Mouse (Mus musculus): ENCODE measurements around the gene Asxl2. TPM values are rescaled to one million over a fixed set of nuclear protein-coding genes. Genes with fewer than 3 reads are reported as not detected.
"Not testable (repeated sequence)": the region's sequence is repeated elsewhere in the genome, so short reads cannot be mapped to it uniquely, and the experiment has no call there.

Asxl2 gene
- polyA plus RNA-seq, 1 experiment from 2014 or later = 8.5 TPM

DNA sequence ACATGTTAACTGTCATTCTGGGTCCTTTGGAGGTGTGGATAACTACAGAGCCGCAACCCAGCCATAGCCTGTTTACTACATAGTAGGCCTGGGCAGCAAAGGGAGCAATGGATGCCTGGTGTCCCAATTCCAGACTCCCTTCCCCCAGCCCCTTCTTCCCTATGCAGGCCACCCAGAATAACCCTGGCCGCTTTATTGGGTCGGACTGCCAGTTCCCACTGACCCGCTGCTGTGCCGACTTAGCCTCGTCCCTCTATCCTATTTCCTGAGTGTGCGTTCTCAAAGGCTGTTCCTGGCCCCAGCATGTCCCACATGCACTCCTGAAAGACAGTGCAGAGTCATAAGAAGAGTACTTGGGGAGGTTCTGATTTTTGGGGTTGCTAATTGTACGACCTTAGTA is 29.7 kb upstream of the Asxl2 start:
- Histone ChIP-seq H3K27ac (ENCODE audit: low read length) (no peak overlapping the region), H3K4me1 (ENCODE audit: insufficient read depth, low read depth, low read length) (no peaks in the 10 kb centered on the region), H3K4me2 (replicated peaks; ENCODE audit: low read depth, low read length) (no peak overlapping the region), H3K27me3 (replicated peaks; ENCODE audit: insufficient read depth, low read length) (no peaks in the 10 kb centered on the region), H3K4me3 (ENCODE audit: low read depth, low read length) (no peak overlapping the region), H3K36me3 (ENCODE audit: insufficient read depth, low read length) (no peaks in the 10 kb centered on the region), H3K9ac (replicated peaks; ENCODE audit: low read depth) (no peak overlapping the region), H3K9me3 (ENCODE audit: low read length) (no peaks in the 10 kb centered on the region)
- ATAC-seq = no peak
- WGBS = 92% methylated on average over 8 of the region's 8 CpGs
- DNase-seq (ENCODE audit: low spot score) = no peak
- no peak for TF ChIP-seq EP300 (IDR thresholded peaks at IDR 0.05)
- TF ChIP-seq CTCF (IDR thresholded peaks at IDR 0.05) = no peak

DNA sequence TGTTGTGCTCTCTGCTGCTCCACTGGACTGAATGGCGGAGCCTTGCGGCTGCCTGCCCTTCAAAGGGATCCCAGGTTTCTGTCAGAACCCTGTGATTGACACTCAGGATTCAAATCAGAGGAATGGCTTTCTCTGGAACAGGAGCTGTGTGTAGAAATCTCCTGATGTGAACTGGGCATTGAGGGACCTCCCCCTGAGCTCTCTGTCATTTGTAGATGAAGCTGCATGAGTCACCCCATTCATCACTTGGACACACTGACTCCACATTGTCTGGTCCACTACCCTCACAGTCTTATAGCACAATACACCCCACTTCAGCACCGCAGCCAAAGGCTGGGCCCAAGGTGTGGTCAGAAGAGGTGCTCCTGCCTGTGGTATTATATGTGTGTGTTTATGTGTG is 21.0 kb upstream of the Asxl2 start:
- not testable (repeated sequence) for H3K27ac ChIP-seq (ENCODE audit: low read length); H3K4me2 ChIP-seq (replicated peaks; ENCODE audit: low read depth, low read length); H3K4me3 ChIP-seq (ENCODE audit: low read depth, low read length); H3K9me3 ChIP-seq (ENCODE audit: low read length); DNase-seq (ENCODE audit: low spot score); ATAC-seq; H3K4me1 ChIP-seq (ENCODE audit: insufficient read depth, low read depth, low read length); H3K36me3 ChIP-seq (ENCODE audit: insufficient read depth, low read length); H3K27me3 ChIP-seq (replicated peaks; ENCODE audit: insufficient read depth, low read length); H3K9ac ChIP-seq (replicated peaks; ENCODE audit: low read depth)
- WGBS = 90% methylated on average over 3 of the region's 3 CpGs

DNA sequence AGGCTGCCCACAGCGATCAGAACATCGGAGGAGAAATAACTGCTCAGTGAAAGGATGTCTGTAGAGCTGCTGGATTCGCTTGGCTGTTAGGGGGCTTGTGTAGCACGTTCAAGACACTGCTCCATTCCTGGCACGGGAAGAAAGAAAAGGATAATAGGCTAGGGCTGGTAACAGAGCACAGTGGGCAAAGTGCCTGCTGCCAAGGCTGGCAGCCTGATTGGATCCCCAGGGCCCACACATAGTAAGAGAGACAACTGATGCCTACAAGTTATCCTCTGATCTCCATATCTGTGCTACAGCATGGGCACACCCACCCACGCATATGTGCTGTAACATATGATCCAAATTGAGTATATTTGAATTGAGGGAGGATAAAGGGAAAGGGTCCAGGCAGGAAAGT is 20.1 kb upstream of the Asxl2 start:
- Histone ChIP-seq H3K27ac (ENCODE audit: low read length) (no peak overlapping the region), H3K4me1 (ENCODE audit: insufficient read depth, low read depth, low read length) (no peaks in the 10 kb centered on the region), H3K4me2 (replicated peaks; ENCODE audit: low read depth, low read length) (no peak overlapping the region), H3K4me3 (ENCODE audit: low read depth, low read length) (no peak overlapping the region), H3K9me3 (ENCODE audit: low read length) (no peaks in the 10 kb centered on the region), H3K27me3 (replicated peaks; ENCODE audit: insufficient read depth, low read length) (no peaks in the 10 kb centered on the region), H3K9ac (replicated peaks; ENCODE audit: low read depth) (no peak overlapping the region), H3K36me3 (ENCODE audit: insufficient read depth, low read length) (no peaks in the 10 kb centered on the region)
- 81% methylated on average over 6 of the region's 6 CpGs for WGBS
- ATAC-seq (no peak), DNase-seq (ENCODE audit: low spot score) (no peak)
- TF ChIP-seq CTCF (IDR thresholded peaks at IDR 0.05) (no peak), EP300 (IDR thresholded peaks at IDR 0.05) (no peak)

DNA sequence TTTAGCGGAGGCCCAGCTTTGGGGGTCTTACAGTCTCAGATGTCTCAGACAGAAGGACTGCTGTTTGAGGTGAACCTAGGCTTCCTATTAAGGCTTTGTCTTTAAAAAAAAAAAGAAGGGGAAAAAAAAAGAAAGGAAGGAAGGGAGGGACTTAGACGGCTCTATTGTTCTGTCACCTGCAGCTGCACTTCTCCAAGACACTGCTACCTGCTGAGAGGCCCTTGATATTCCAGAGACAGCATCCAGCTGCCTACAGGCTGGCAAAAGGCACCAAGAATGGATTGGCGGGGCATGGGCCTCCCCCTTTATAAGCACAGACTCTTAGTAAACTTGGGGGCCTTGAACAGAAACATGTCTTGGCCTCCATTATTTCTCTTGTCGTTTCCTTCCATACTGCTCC is 11.7 kb upstream of the Asxl2 start:
- Histone ChIP-seq H3K27ac (ENCODE audit: low read length) (no peak overlapping the region), H3K36me3 (ENCODE audit: insufficient read depth, low read length) (no peaks in the 10 kb centered on the region), H3K4me2 (replicated peaks; ENCODE audit: low read depth, low read length) (no peak overlapping the region), H3K9ac (replicated peaks; ENCODE audit: low read depth) (no peak overlapping the region), H3K4me3 (ENCODE audit: low read depth, low read length) (no peak overlapping the region), H3K27me3 (replicated peaks; ENCODE audit: insufficient read depth, low read length) (no peaks in the 10 kb centered on the region), H3K9me3 (ENCODE audit: low read length) (no peaks in the 10 kb centered on the region), H3K4me1 (ENCODE audit: insufficient read depth, low read depth, low read length) (no peaks in the 10 kb centered on the region)
- TF ChIP-seq CTCF (IDR thresholded peaks at IDR 0.05) (no peak), EP300 (IDR thresholded peaks at IDR 0.05) (no peak)
- 89% methylated on average over 4 of the region's 4 CpGs for WGBS
- no peak for ATAC-seq
- no peak for DNase-seq (ENCODE audit: low spot score)

DNA sequence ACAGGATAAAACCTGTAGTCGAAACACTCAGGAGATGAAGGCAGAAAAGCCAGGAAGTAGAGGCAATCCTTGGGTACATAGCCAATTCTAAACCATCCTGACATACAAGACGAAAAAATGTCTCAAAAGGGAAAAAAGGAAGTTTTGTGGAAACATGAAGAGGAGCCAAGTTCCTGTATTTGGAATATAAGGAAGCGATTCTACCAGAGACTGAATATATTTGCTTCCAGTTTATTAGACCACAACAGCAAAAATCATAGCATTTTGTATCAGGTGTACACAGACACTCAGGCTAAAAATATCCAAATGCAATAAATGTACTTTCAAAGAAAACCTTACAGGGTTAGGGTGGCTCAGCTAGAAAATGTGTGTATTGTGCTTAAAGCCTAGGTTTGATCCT is 7.9 kb upstream of the Asxl2 start:
- Histone ChIP-seq H3K4me2 (replicated peaks; ENCODE audit: low read depth, low read length) (no peak overlapping the region), H3K27ac (ENCODE audit: low read length) (no peak overlapping the region), H3K27me3 (replicated peaks; ENCODE audit: insufficient read depth, low read length) (no peaks in the 10 kb centered on the region), H3K4me1 (ENCODE audit: insufficient read depth, low read depth, low read length) (no peaks in the 10 kb centered on the region), H3K9me3 (ENCODE audit: low read length) (no peaks in the 10 kb centered on the region), H3K36me3 (ENCODE audit: insufficient read depth, low read length) (no peaks in the 10 kb centered on the region), H3K9ac (replicated peaks; ENCODE audit: low read depth) (no peak overlapping the region), H3K4me3 (ENCODE audit: low read depth, low read length) (no peak overlapping the region)
- TF ChIP-seq EP300 (IDR thresholded peaks at IDR 0.05) (no peak), CTCF (IDR thresholded peaks at IDR 0.05) (no peak)
- WGBS = 74% methylated on average over 3 of the region's 3 CpGs
- ATAC-seq (no peak), DNase-seq (ENCODE audit: low spot score) (no peak)

DNA sequence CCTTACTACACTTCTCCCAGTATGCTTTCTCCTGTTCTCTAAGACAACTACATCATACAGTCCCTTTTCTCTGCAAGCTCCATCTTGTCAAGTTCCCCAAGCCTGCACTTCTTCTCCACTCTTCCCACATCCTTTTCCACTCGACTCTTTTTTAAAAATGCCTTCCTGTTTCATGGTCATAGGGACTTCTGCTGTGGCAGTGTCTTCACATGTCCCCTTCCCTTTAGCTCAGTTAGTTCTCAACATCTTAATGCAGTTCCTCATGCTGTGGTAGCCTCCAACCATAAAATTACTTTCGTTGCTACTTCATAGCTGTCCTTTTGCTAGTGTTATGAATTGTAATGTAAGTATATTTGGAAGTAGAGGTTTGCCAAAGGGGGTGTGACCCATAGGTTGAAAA is 6.1 kb upstream of the Asxl2 start:
- Histone ChIP-seq H3K27ac (ENCODE audit: low read length) (no peak overlapping the region), H3K9me3 (ENCODE audit: low read length) (no peaks in the 10 kb centered on the region), H3K4me3 (ENCODE audit: low read depth, low read length) (no peak overlapping the region), H3K4me2 (replicated peaks; ENCODE audit: low read depth, low read length) (no peak overlapping the region), H3K27me3 (replicated peaks; ENCODE audit: insufficient read depth, low read length) (no peaks in the 10 kb centered on the region), H3K36me3 (ENCODE audit: insufficient read depth, low read length) (no peaks in the 10 kb centered on the region), H3K9ac (replicated peaks; ENCODE audit: low read depth) (no peak overlapping the region), H3K4me1 (ENCODE audit: insufficient read depth, low read depth, low read length) (peaks cover 4% of the 10 kb centered on the region; the same call in 1 of the 2 replicates)
- no peak for TF ChIP-seq EP300 (IDR thresholded peaks at IDR 0.05)
- TF ChIP-seq CTCF (IDR thresholded peaks at IDR 0.05) = no peak
- no peak for DNase-seq (ENCODE audit: low spot score)
- ATAC-seq = no peak
- WGBS = 78% methylated on average over 2 of the region's 2 CpGs

DNA sequence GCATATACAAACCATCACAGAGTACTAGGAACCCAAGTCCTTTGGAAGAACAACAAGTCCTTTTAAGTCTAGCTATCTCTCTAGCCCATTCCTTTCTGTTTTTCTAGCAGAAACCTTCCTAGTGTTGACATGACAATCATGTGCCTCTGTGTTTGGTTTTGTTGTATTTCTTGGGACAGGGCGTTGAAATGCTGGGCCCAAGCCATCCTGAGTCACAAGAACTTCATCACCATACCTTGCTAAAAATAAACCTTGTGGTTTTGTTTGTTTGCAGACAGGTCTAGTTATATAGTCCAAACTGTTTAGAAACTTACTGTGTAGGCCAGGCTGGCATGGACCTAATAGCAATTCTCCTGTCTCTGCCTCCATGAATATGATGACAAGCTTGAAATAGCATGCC is 3.9 kb upstream of the Asxl2 start:
- WGBS = 78% methylated on average over 1 of the region's 1 CpGs
- Histone ChIP-seq H3K4me2 (replicated peaks; ENCODE audit: low read depth, low read length) (no peak overlapping the region), H3K4me1 (ENCODE audit: insufficient read depth, low read depth, low read length) (peaks cover 6% of the 10 kb centered on the region; the same call in 1 of the 2 replicates), H3K9ac (replicated peaks; ENCODE audit: low read depth) (no peak overlapping the region), H3K36me3 (ENCODE audit: insufficient read depth, low read length) (no peaks in the 10 kb centered on the region), H3K9me3 (ENCODE audit: low read length) (no peaks in the 10 kb centered on the region), H3K27ac (ENCODE audit: low read length) (no peak overlapping the region), H3K4me3 (ENCODE audit: low read depth, low read length) (no peak overlapping the region), H3K27me3 (replicated peaks; ENCODE audit: insufficient read depth, low read length) (no peaks in the 10 kb centered on the region)
- ATAC-seq = no peak
- no peak for TF ChIP-seq CTCF (IDR thresholded peaks at IDR 0.05)
- no peak for TF ChIP-seq EP300 (IDR thresholded peaks at IDR 0.05)
- no peak for DNase-seq (ENCODE audit: low spot score)

All from lung, postnatal 0 days (tissue).